Mouse (Mus musculus) stomach, postnatal 0 days (tissue): ENCODE measurements at regions not wholly inside any gene's neighbourhood (a gene's known extent, or its start where the extent isn't known, plus 50 kb on each side); places are given as distances from the start of the nearest gene placed in this dataset.

Source experiments
- CTCF ChIP-seq: IDR thresholded peaks from 2 replicates; pipeline ENCODE4 v1.5.1; 2016; ENCODE audit warnings: antibody characterized with exemption, low read depth, mild to moderate bottlenecking, moderate library complexity
- EP300 ChIP-seq: optimal IDR thresholded peaks from 2 replicates; pipeline ENCODE3; 2016; ENCODE audit warnings: antibody characterized with exemption

DNA sequence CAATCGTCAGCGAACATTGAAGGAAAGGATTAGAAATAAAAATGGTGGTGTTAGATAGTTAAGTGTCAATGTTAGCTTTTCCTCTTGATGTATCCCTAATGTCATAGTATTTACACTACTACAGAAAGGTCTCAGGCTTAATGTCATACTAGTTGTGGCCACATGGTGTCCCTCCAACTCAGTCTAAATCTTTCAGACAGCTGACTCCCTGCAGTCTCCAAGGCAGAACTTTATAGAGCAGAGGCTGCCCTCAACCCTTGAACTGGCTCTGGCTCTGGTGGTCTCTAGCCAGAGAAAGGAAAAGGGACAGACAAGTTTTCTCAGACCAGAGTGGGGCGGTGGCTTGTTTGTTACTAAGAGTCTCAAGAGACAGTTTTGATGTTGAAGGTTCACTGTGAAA is 99.5 kb upstream of the Eif4g2 start:
- TF ChIP-seq CTCF (peak; percentile 90), EP300 (no peak)
